Mouse (Mus musculus): Measurements from ENCODE around the gene Ltb4r1. TPM values are rescaled to one million over a fixed set of nuclear protein-coding genes. Genes with fewer than 3 reads are reported as not detected.

Gene Ltb4r1
- total and polyA plus RNA-seq, 3 experiments = 0.35 to 1.5 TPM; not detected in 1

- Histone ChIP-seq H3K4me1 (ENCODE audit: control insufficient read depth in 1 of 2, insufficient read depth in 2 of 2, low read length in 2 of 2) (peaks cover 2 to 13% of the 10 kb centered on the region in 2 experiments), H3K27me3 (ENCODE audit: control insufficient read depth in 1 of 2, insufficient read depth in 2 of 2, low read length in 2 of 2) (no peaks in the 10 kb centered on the region), H3K9me3 (replicated peaks; ENCODE audit: insufficient read depth, low read length) (no peaks in the 10 kb centered on the region), H3K27ac (ENCODE audit: control insufficient read depth, low read depth, low read length) (no peak overlapping the region), H3K4me3 (ENCODE audit: control insufficient read depth in 1 of 2, insufficient read depth in 1 of 2, low read depth in 2 of 2, low read length in 2 of 2) (no peak overlapping the region), H3K36me3 (ENCODE audit: control insufficient read depth in 1 of 2, insufficient read depth in 2 of 2, low read length in 2 of 2) (peaks cover 0 to 12% of the 10 kb centered on the region in 2 experiments; a peak in 2 of 4 replicates), H3K9ac (ENCODE audit: control insufficient read depth, low read depth, low read length, poor library complexity, severe bottlenecking) (no peak overlapping the region), H3K79me2 (ENCODE audit: control insufficient read depth, insufficient read depth, low read length, poor library complexity) (no peaks in the 10 kb centered on the region)
- peak; percentile 51 for DNase-seq (ENCODE audit: low read depth, low spot score)
- TF ChIP-seq SIN3A (IDR thresholded peaks at IDR 0.05; ENCODE audit: low read length) (peak; percentile 14; the same call in 1 of the 2 replicates), RCOR1 (IDR thresholded peaks at IDR 0.05; ENCODE audit: low read depth, low read length) (peak; percentile 49; the same call in 1 of the 2 replicates), CTCF (IDR thresholded peaks at IDR 0.05 in 2 of 3, conservative IDR thresholded peaks at IDR 0.05 in 1 of 3; ENCODE audit: control insufficient read depth in 1 of 3, insufficient read depth in 1 of 3, low read depth in 2 of 3, low read length in 3 of 3, poor library complexity in 1 of 3, severe bottlenecking in 1 of 3) (no peak)
These were observed 28.2 kb downstream of the Ltb4r1 start for GRCm38 (mm10) chr14:55793946-55794345.

DNA sequence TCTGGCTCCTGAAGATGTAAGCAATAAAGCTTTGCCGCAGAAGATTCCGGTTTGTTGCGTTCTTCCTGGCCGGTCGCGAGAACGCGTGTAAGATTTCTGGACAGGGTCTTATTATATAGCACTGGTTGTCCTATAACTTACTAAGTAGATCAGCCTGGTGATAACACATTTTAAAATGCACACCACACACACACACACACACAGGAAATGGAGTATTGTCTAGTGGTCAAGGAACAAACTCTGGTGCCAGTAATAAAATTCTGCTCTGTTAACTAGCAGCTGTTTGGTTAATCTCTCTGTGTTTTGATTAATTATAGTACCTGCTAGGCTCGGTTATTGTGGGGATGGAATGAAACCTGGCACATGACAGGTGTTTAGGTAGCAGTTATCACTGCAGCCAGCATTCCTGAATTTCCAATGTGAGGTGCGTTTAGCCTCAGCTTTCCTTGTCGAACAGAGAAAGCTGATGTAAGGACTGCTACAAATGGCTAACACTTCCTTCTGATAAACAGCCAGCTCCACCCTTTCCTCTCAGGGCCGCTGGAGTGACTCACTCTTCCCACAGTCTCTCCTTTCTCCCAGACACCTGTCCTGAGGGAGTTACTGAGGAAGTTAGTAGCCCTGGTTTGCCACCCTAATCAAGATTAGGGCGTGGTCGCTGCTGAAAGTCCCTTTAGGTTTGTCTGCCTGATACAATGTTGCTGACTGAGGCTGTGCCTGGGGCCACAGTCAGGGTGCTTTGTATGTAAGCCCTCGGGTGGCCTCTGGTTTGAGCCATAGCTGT lies 29.8 kb downstream of the Ltb4r1 start:
- Histone ChIP-seq H3K27ac (ENCODE audit: control insufficient read depth, low read depth, low read length) (peak overlapping the region; percentile 52), H3K36me3 (ENCODE audit: control insufficient read depth in 1 of 2, insufficient read depth in 2 of 2, low read length in 2 of 2) (peaks cover 0 to 12% of the 10 kb centered on the region in 2 experiments; a peak in 2 of 4 replicates), H3K9me3 (replicated peaks; ENCODE audit: insufficient read depth, low read length) (no peaks in the 10 kb centered on the region), H3K4me3 (ENCODE audit: control insufficient read depth in 1 of 2, insufficient read depth in 1 of 2, low read depth in 2 of 2, low read length in 2 of 2) (0 out of 4 replicates have a peak overlapping the region, but pooled peaks have one; percentile 0 to 1), H3K4me1 (ENCODE audit: control insufficient read depth in 1 of 2, insufficient read depth in 2 of 2, low read length in 2 of 2) (peaks cover 0 to 10% of the 10 kb centered on the region in 2 experiments), H3K27me3 (ENCODE audit: control insufficient read depth in 1 of 2, insufficient read depth in 2 of 2, low read length in 2 of 2) (no peaks in the 10 kb centered on the region), H3K9ac (ENCODE audit: control insufficient read depth, low read depth, low read length, poor library complexity, severe bottlenecking) (peak overlapping the region; percentile 27), H3K79me2 (ENCODE audit: control insufficient read depth, insufficient read depth, low read length, poor library complexity) (no peaks in the 10 kb centered on the region)
- peak; percentile 81 for DNase-seq (ENCODE audit: low read depth, low spot score)
- TF ChIP-seq RAD21 (IDR thresholded peaks at IDR 0.05; ENCODE audit: low read depth, low read length) = no peak
- no peak for TF ChIP-seq GABPA (IDR thresholded peaks at IDR 0.05; ENCODE audit: low read depth, low read length)
- TF ChIP-seq TBP (IDR thresholded peaks at IDR 0.05; ENCODE audit: low read depth, low read length) = no peak
- TF ChIP-seq NELFE (IDR thresholded peaks at IDR 0.05; ENCODE audit: low read depth, low read length) = no peak
- TF ChIP-seq EP300 (IDR thresholded peaks at IDR 0.05; ENCODE audit: low read depth in 1 of 2, low read length in 2 of 2) = peak; percentile 71 to 77; a peak in 3 of 4 replicates
- TF ChIP-seq CTCF (IDR thresholded peaks at IDR 0.05 in 2 of 3, conservative IDR thresholded peaks at IDR 0.05 in 1 of 3; ENCODE audit: control insufficient read depth in 1 of 3, insufficient read depth in 1 of 3, low read depth in 2 of 3, low read length in 3 of 3, poor library complexity in 1 of 3, severe bottlenecking in 1 of 3) = no peak
- peak; percentile 89 for TF ChIP-seq RCOR1 (IDR thresholded peaks at IDR 0.05; ENCODE audit: low read depth, low read length)
- peak; percentile 33 for TF ChIP-seq ZC3H11A (IDR thresholded peaks at IDR 0.05; ENCODE audit: low read depth, low read length)
- no peak for TF ChIP-seq CHD1 (IDR thresholded peaks at IDR 0.05; ENCODE audit: low read depth, low read length)
- no peak for TF ChIP-seq MEF2A (IDR thresholded peaks at IDR 0.05; ENCODE audit: extremely low read depth, insufficient replicate concordance, low read depth, low read length, poor library complexity, severe bottlenecking)
- no peak for TF ChIP-seq NRF1 (IDR thresholded peaks at IDR 0.05; ENCODE audit: insufficient read depth, low read depth, low read length, poor library complexity, severe bottlenecking)
- TF ChIP-seq TCF12 (IDR thresholded peaks at IDR 0.05; ENCODE audit: low read depth, low read length) = peak; percentile 47; the same call in 1 of the 2 replicates
- no peak for TF ChIP-seq ZMIZ1 (IDR thresholded peaks at IDR 0.05; ENCODE audit: low read depth, low read length)
- TF ChIP-seq MAX (IDR thresholded peaks at IDR 0.05; ENCODE audit: low read length) = no peak
- peak; percentile 87 for TF ChIP-seq JUND (IDR thresholded peaks at IDR 0.05; ENCODE audit: low read depth, low read length)
- TF ChIP-seq POLR2A (IDR thresholded peaks at IDR 0.05; ENCODE audit: control insufficient read depth in 1 of 2, insufficient read depth in 1 of 2, low read depth in 1 of 2, low read length in 2 of 2, poor library complexity in 1 of 2) = no peak
- TF ChIP-seq ZNF384 (IDR thresholded peaks at IDR 0.05; ENCODE audit: low read depth, low read length) = no peak
- TF ChIP-seq UBTF (IDR thresholded peaks at IDR 0.05; ENCODE audit: borderline replicate concordance, insufficient read depth, low read depth, low read length) = no peak
- peak; percentile 72 for TF ChIP-seq GATA1 (IDR thresholded peaks at IDR 0.05; ENCODE audit: low read depth, low read length)
- no peak for TF ChIP-seq SMC3 (IDR thresholded peaks at IDR 0.05; ENCODE audit: low read depth, low read length)
- peak; percentile 81 for TF ChIP-seq ETS1 (IDR thresholded peaks at IDR 0.05; ENCODE audit: low read depth, low read length)
- no peak for TF ChIP-seq KAT2A (conservative IDR thresholded peaks at IDR 0.05; ENCODE audit: low read depth, low read length)
- TF ChIP-seq CHD2 (IDR thresholded peaks at IDR 0.05; ENCODE audit: low read length) = no peak
- no peak for TF ChIP-seq E2F4 (IDR thresholded peaks at IDR 0.05; ENCODE audit: borderline replicate concordance, low read depth, low read length)
- no peak for TF ChIP-seq POLR2AphosphoS2 (IDR thresholded peaks at IDR 0.05; ENCODE audit: low read length)
- TF ChIP-seq POLR2AphosphoS5 (IDR thresholded peaks at IDR 0.05; ENCODE audit: borderline replicate concordance, low read depth, low read length) = no peak
- TF ChIP-seq TAL1 (IDR thresholded peaks at IDR 0.05; ENCODE audit: low read length) = no peak; the same call in 1 of the 2 replicates
- no peak for TF ChIP-seq MYB (IDR thresholded peaks at IDR 0.05; ENCODE audit: low read depth, low read length)

Measured in MEL (cell line).